Mouse (Mus musculus) T-helper 2 cell (primary cell): ENCODE data around the gene Mdn1.

Experiments
- in situ Hi-C: fragments of 300-600 bp; cut with MboI, MseI; formaldehyde crosslinking; loops from one replicate; pipeline ENCODE4 v1.15.1; 2025; ENCODE audit warnings: high pct_unique_total_duplicates

The Mdn1 gene

DNA sequence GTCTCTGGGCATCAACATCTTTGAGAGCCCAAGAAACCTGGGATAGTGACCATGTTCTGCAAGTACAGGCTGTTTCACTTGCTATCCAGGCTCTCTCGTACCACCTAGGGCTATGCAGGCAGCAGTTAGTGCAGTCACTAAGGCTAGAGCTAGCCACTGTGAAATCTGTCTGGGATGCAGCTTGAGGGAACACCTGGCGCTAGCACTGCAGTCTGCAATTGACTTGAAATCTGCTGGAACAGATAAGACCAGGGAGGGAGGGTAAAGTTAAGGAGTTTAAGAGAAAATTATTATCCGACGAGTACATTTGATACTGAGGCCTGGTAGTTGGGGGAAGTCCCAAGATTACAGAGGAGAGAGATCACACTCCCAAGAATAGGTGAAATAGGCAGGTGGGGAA lies 123.1 kb downstream of the Mdn1 start:
- in situ Hi-C loops: no loop called here

DNA sequence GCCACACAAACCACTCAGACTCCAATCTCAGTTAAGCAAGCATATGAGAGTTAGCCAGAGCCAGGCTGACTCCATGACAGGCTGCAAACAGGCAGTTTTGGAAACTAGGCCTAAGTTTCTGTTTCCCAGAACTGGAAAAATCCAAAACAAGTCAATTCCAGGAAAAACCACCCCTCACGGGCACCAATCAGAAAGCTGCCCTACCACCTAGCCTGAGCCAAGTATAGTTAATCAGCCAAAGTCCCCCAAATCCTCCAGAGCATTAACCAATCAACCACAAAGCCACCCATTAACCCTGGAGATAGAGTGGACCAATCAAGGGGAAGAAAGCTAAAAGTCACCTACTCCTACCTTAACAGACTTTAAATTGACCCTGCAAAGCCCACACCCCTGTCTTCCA lies 130.2 kb downstream of the Mdn1 start:
- in situ Hi-C loops: no loop called here

DNA sequence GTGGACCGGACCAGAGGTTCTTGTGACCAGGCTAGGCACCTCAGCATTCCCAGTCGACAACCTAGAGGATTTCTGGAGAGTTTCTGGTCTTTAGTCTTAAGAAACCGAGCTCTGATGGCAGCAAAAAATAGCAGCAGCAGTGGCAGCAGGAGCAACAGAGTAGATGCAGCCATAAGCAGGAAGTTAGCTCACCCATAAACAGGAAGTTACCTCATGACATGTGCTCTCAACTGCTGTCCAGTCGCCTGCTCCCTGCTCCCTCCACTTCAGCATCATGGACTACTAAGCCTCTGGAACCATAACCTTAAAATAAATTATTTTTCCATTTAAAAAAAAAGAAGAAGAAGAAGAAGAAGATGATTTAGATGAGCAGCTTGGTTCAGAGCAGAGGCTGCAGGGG lies 132.1 kb downstream of the Mdn1 start:
- in situ Hi-C loops: no loop called here

DNA sequence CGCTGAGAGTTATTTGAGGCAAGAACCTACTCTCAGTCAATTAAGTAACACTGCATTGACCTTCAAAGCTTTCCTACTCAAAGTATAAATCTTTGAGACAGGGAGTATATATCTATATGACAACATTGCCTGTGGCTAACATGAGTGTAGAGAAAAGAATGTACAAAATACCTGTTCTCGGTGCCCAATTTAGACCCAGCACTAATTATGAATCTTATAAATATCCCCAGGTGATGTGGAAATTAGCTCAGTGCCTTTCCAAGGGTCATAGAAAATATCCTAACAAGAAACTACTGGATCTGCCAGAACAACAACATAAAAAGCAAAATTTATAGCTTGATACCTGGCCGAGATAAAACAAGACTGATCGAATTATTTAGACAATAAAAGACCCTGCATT lies 142.1 kb downstream of the Mdn1 start:
- in situ Hi-C loops: no loop called here

DNA sequence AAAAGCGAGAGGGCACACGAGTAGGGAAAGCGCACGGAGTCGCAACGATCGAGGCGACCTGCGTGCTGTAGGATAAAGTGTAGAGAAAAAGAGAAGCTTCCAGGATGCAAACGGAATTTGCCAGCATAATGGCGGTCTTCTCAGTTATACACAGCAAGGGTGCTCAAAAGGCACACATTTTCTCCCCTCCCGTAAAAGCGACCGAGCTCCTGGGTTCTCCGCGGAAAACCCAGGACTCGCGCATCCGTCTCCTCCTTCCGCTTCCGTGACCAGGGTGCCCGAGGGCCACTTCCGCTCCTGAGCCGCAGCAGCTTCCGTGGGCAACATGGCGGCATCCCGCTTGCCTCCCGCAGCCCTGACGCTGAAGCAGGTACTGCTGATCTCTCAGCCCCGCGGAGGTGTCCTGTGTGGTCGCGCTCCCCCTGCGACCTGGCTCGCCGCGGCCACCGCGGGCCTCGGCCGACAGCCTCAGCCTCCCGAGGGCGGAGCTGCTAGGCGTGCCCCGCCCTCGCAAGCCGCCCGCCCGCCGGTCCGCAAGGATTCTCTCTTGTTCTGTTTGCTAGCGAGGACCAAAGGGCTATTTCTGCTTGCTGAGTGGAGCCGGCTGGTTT lies 143.2 kb downstream of the Mdn1 start, which contains the start of gene Lyrm2:
TSS of gene Lyrm2 (plus strand) at position 288 of the 611 bp plus-strand sequence.
- in situ Hi-C loops: no loop called here

DNA sequence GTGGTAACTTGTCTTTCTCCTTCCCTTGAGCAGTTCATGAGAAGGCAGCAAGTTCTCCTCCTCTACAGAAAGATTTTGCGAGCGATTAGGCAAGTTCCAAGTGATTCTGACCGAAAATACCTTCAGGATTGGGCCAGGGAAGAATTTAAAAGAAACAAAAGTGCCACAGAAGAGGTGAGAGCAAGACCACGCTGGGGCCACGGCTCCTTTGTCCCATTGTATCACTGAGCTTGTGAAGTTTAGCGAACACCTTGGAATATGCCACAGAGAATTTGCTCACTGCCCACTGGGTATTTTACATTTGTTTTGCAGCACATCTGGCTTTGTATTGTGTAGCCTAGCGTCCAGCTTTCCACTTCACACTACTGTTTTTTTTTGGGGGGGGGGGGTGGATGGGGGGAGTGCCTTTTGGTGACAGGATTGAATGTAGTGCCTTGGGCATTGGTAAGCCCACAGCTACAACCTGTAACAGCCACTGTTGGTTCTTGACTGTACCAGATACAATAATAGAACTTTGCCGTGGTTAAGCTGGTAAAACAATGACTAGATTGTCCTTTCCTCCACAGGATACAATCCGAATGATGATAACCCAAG lies 143.8 kb downstream of the Mdn1 start:
- in situ Hi-C loops: no loop called here

DNA sequence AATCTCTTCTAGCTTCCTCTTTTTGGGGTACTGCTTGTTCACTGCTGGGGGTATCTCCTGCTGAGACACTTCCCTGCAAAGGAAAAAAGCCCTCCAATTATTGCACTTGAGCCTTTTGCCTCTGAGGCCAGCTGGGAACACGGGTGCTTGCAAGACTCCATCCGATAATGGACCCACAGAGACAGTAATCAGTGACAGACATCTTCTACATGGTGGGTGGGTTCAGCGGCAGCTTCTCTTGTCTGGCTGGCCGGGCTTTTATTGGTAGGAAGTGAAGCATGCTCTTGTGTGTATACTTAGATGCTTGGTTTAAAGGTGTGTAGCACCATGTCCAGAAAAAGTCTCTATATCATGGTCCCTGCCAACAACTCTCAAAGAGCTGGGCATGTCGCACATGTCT lies 160.6 kb downstream of the Mdn1 start:
- in situ Hi-C loops: no loop called here

DNA sequence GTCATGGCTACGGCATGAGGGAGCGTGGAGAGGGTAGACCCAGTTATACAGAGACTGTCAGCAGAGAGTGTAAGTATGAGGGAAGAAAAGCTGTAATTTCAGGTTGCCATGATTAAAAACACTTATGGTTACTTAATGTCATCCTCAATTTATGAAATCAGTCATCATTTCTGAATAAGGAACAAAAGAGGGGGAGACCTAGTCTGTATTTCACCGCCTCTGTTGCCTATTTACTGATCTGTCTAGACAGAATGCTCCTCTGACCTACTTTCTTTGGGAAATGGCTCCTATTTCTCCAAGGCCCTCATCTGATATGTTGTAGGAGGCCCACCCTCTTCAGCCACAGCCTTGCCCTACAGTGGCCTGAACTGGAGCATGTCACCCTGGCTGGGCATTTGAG lies 163.8 kb downstream of the Mdn1 start:
- in situ Hi-C loops: no loop called here

DNA sequence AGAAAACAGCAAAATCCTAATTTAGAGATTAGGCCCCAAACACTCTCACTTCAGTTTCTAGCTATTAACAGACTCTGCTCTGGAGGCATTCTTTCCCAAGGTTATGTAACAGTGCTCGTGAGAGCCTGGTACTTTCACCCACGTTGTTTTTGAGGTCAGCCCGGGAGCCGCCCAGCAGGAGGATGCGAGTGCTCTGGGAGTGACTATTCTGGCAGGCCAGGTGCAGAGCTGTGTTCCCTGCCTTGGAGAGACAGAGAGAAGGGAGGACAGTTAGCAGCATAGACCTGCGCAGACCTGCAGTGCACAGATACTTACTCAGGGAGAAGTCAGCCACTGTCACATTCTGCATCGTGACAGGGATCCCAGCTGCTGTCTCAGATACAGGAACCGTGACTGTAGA lies 167.3 kb downstream of the Mdn1 start:
- in situ Hi-C loops: no loop called here
